Mouse (Mus musculus) lung, postnatal 4 days (tissue): ENCODE measurements around the gene Sft2d1.
A peak's percentile ranks its signal among the peaks of the same experiment; 100 is the strongest.

Experiments used
- DNase-seq, 2 experiments: peaks; one replicate each; pipeline ENCODE4 v3.0.0; 2021

Sft2d1 gene

GRCm38 (mm10) chr17:8310838-8311614, at the start of gene Sft2d1:
TSS of gene Sft2d1 (plus strand) at chr17:8311102.
- peak; percentile 97 to 98 for DNase-seq

- DNase-seq, result peak in 1 of 2 experiments; percentile 66
Measured at GRCm38 (mm10) chr17:8264638-8265037, 46.3 kb upstream of the Sft2d1 start.

GRCm38 (mm10) chr17:8272054-8272749, 38.7 kb upstream of the Sft2d1 start:
- DNase-seq, result peak; percentile 31 to 58

GRCm38 (mm10) chr17:8272951-8273350, 38.0 kb upstream of the Sft2d1 start:
- DNase-seq, result no peak

GRCm38 (mm10) chr17:8276071-8276470, 34.8 kb upstream of the Sft2d1 start:
- DNase-seq, result no peak

GRCm38 (mm10) chr17:8276680-8277079, 34.2 kb upstream of the Sft2d1 start:
- DNase-seq, result no peak

- DNase-seq, result no peak
Measured at GRCm38 (mm10) chr17:8277266-8277665, 33.6 kb upstream of the Sft2d1 start.

- DNase-seq, result no peak
Measured at GRCm38 (mm10) chr17:8278356-8278755, 32.5 kb upstream of the Sft2d1 start.

- peak; percentile 68 to 81 for DNase-seq
Measured at GRCm38 (mm10) chr17:8282821-8283525, 27.9 kb upstream of the Sft2d1 start, which contains the start of gene Mpc1. TSS of gene Mpc1 (plus strand) at chr17:8282904.

- DNase-seq, result peak; percentile 97 to 99
Measured at GRCm38 (mm10) chr17:8283526-8284253, 27.2 kb upstream of the Sft2d1 start.

- peak; percentile 52 to 55 for DNase-seq
Measured at GRCm38 (mm10) chr17:8284254-8284661, 26.6 kb upstream of the Sft2d1 start.

- DNase-seq, result no peak
Measured at GRCm38 (mm10) chr17:8285056-8285455, 25.8 kb upstream of the Sft2d1 start.

- DNase-seq, result no peak
Measured at GRCm38 (mm10) chr17:8286987-8287386, 23.9 kb upstream of the Sft2d1 start.

- DNase-seq, result no peak
Measured at GRCm38 (mm10) chr17:8289993-8290679, 20.8 kb upstream of the Sft2d1 start.

GRCm38 (mm10) chr17:8290736-8291135, 20.2 kb upstream of the Sft2d1 start:
- DNase-seq, result no peak

- no peak for DNase-seq
Measured at GRCm38 (mm10) chr17:8295825-8296224, 15.1 kb upstream of the Sft2d1 start.

- no peak for DNase-seq
Measured at GRCm38 (mm10) chr17:8296313-8296844, 14.5 kb upstream of the Sft2d1 start.

- DNase-seq, result no peak
Measured at GRCm38 (mm10) chr17:8297746-8298145, 13.2 kb upstream of the Sft2d1 start.

GRCm38 (mm10) chr17:8298281-8298680, 12.6 kb upstream of the Sft2d1 start:
- no peak for DNase-seq

- DNase-seq, result peak in 1 of 2 experiments; percentile 33
Measured at GRCm38 (mm10) chr17:8299524-8299923, 11.4 kb upstream of the Sft2d1 start.

- no peak for DNase-seq
Measured at GRCm38 (mm10) chr17:8301515-8301914, 9.4 kb upstream of the Sft2d1 start.
